Mouse (Mus musculus): Measurements from ENCODE around the gene Vsig10l. TPM values are rescaled to one million over a fixed set of nuclear protein-coding genes. Genes with fewer than 3 reads are reported as not detected.
A peak's percentile ranks its signal among the peaks of the same experiment; 100 is the strongest.

The Vsig10l gene
- polyA plus RNA-seq, 1 experiment = 9.4 TPM

DNA sequence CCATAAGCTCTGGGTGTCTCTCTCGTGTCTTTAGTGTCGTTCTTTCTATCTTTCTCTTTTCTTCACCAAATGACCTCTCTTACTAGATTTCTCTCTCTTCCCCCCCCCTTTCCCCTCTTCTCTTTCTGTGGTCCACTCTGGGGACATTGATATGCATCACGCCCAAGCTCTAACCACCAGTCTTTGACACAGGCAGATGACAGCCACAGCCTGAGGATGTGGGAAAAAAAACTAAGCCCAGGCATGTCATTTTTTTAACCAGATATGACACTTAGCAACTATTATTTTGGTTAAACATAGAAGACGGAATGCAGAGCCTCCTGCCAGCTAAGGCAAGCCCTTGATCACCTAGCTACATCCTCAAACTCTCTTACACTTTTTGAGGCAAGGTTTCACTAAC is 24.3 kb upstream of the Vsig10l start:
- H3K9me3 ChIP-seq = no peaks in the 10 kb centered on the region
- H3K4me1 ChIP-seq = peaks cover 88% of the 10 kb centered on the region
- H3K4me3 ChIP-seq (replicated peaks) = peak overlapping the region; percentile 76
- no peaks in the 10 kb centered on the region for H3K36me3 ChIP-seq (replicated peaks; ENCODE audit: low read length)
- TF ChIP-seq FLI1 (IDR thresholded peaks at IDR 0.05; ENCODE audit: low read length) (no peak), GATA1 (IDR thresholded peaks at IDR 0.05; ENCODE audit: borderline replicate concordance, low read length) (no peak)
- H3K27me3 ChIP-seq (replicated peaks) = no peaks in the 10 kb centered on the region

DNA sequence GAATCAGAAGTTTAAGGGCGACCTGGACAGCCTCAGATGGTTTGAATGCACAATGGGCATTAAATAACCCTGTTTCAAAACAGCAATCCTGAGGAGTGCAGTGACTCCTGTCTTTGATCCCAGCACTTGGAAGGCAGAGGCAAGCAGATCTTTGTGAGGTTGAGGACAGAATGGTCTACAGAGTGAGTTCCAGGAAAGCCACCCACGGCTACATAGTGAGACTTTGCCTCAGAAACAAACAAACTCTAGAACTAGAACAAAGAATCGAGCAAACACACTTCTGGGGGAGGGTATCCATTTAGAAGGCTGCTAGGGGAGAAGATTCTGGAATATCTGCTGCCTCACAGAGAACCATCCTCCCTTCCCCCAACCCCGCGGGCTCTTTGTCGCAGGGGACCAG is 22.5 kb upstream of the Vsig10l start, which contains the start of gene Cldnd2:
Cldnd2 (plus strand) TSS at position 301 of the 400 bp plus-strand sequence.
- TF ChIP-seq FLI1 (IDR thresholded peaks at IDR 0.05; ENCODE audit: low read length) = no peak
- TF ChIP-seq GATA1 (IDR thresholded peaks at IDR 0.05; ENCODE audit: borderline replicate concordance, low read length) = no peak
- no peaks in the 10 kb centered on the region for H3K27me3 ChIP-seq (replicated peaks)
- peaks cover 92% of the 10 kb centered on the region for H3K4me1 ChIP-seq
- H3K9me3 ChIP-seq = no peaks in the 10 kb centered on the region
- H3K36me3 ChIP-seq (replicated peaks; ENCODE audit: low read length) = no peaks in the 10 kb centered on the region
- H3K4me3 ChIP-seq (replicated peaks) = peak within 1 kb of the TSS; percentile 74

DNA sequence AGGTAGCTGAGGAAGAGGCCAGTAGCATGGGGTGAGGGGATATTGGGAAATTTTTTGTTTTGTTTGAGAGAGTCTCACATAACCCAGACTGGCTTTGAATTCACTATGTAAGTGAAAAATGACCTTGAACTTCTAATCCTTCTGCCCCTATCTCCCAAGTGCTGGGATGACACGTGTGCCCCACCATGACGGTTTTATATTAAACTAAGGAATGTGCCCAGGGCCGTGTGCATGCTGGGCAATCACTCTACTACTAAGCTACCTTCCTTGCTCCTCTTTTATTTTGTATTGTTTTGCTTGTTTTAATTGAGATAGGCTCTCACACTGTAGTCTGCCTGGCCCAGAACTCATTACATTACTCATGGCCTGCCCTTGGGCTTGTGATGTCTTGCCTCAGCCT is 21.9 kb upstream of the Vsig10l start:
- Histone ChIP-seq H3K36me3 (replicated peaks; ENCODE audit: low read length) (peaks cover 6% of the 10 kb centered on the region), H3K4me1 (peaks cover 92% of the 10 kb centered on the region), H3K4me3 (replicated peaks) (peak overlapping the region; percentile 74), H3K9me3 (no peaks in the 10 kb centered on the region), H3K27me3 (replicated peaks) (no peaks in the 10 kb centered on the region)
- TF ChIP-seq FLI1 (IDR thresholded peaks at IDR 0.05; ENCODE audit: low read length) (no peak), GATA1 (IDR thresholded peaks at IDR 0.05; ENCODE audit: borderline replicate concordance, low read length) (no peak)

DNA sequence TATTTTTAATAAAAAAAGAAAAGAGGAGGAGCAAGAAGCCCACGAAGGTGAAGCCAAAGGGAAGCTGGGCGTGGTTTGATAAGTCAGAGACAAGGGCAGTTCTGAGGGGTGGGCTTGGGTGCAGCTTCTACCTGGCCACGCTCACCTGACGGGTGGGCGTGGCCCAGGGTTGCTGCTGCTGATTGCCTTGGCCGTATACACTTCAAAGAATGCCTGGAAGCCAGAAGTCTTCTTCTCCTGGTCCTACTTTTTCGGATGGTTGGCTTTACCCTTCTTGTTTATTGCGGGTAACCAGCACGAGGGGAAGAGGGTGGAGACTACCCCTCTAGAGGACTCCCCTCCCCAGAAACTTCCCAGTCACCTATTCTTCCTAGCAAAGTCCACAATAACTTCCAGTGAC is 20.3 kb upstream of the Vsig10l start:
- Histone ChIP-seq H3K27me3 (replicated peaks) (no peaks in the 10 kb centered on the region), H3K9me3 (no peaks in the 10 kb centered on the region), H3K4me1 (peaks cover 92% of the 10 kb centered on the region), H3K4me3 (replicated peaks) (peak overlapping the region; percentile 92), H3K36me3 (replicated peaks; ENCODE audit: low read length) (peaks cover 21% of the 10 kb centered on the region)
- no peak; the same call in 2 of the 3 replicates for TF ChIP-seq GATA1 (IDR thresholded peaks at IDR 0.05; ENCODE audit: borderline replicate concordance, low read length)
- TF ChIP-seq FLI1 (IDR thresholded peaks at IDR 0.05; ENCODE audit: low read length) = no peak

DNA sequence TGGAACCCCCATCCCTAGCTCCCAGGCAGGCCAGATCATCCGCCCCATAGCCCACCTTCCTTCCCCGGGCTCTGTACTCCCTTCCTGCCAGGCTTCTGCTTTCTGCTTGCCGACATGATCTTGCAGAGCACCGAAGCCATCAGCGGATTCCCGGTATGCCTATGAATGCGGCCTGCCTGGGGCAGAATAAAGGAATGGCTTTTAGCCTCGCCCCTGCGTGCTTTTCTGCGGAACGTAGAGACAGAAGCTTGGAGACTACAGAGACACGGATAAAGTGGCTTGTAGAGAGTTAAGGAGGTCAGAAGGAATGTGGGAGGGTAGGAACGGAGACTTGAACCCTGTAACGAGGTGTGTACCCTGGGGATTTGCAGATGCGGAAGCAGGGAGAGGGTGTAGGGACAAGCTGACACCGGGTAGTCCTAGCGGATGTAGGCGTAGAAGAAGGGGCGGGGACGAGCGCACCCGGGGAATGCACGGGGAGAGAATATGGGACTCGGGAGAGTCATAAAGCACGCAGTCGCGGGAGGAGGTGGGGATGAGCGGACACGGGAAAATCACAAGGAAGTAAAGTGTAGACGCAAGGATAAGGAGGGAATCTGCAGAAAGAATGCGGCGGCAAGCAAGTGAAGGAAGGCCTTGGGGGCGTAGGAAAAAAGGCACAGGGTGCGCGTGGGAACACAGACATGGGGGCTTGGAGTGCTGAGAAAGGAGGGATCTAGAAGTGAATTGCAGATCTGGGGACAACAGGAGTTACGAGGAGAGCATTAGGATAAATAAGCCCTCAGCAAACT is 19.6 kb upstream of the Vsig10l start:
- TF ChIP-seq GATA1 (IDR thresholded peaks at IDR 0.05; ENCODE audit: borderline replicate concordance, low read length) (no peak), FLI1 (IDR thresholded peaks at IDR 0.05; ENCODE audit: low read length) (no peak)
- no peaks in the 10 kb centered on the region for H3K27me3 ChIP-seq (replicated peaks)
- peak overlapping the region; percentile 92 for H3K4me3 ChIP-seq (replicated peaks)
- no peaks in the 10 kb centered on the region for H3K9me3 ChIP-seq
- peaks cover 92% of the 10 kb centered on the region for H3K4me1 ChIP-seq
- peaks cover 27% of the 10 kb centered on the region for H3K36me3 ChIP-seq (replicated peaks; ENCODE audit: low read length)

DNA sequence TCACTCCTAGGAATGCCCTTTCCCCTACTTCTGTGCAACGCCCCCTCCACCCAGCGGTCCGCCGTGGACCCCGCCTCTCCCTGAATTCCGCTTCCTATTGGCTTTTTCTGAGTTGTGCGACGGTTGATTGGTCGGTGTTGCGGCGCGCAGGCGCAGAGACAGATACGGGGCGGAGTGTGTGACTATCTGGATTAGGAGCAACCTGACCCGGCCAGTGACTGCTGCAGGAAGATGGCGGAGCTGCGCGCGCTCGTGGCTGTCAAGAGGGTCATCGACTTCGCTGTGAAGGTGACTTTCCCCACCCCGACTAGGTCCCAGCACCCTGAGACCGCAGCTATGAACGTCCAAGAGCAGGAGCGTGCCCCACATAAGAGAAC is 19.0 kb upstream of the Vsig10l start, which contains the start of the genes Etfb and Gm45233:
Etfb (plus strand) TSS at position 167 of the 377 bp plus-strand sequence.
Gm45233 (plus strand) TSS at position 212 of the 377 bp plus-strand sequence.
- no peaks in the 10 kb centered on the region for H3K27me3 ChIP-seq (replicated peaks)
- peaks cover 33% of the 10 kb centered on the region for H3K36me3 ChIP-seq (replicated peaks; ENCODE audit: low read length)
- H3K9me3 ChIP-seq = no peaks in the 10 kb centered on the region
- no peak for TF ChIP-seq FLI1 (IDR thresholded peaks at IDR 0.05; ENCODE audit: low read length)
- 0 out of 3 replicates have a peak, but pooled peaks have one; percentile 32 for TF ChIP-seq GATA1 (IDR thresholded peaks at IDR 0.05; ENCODE audit: borderline replicate concordance, low read length)
- peak within 1 kb of the TSS; percentile 92 for H3K4me3 ChIP-seq (replicated peaks)
- peaks cover 92% of the 10 kb centered on the region for H3K4me1 ChIP-seq

DNA sequence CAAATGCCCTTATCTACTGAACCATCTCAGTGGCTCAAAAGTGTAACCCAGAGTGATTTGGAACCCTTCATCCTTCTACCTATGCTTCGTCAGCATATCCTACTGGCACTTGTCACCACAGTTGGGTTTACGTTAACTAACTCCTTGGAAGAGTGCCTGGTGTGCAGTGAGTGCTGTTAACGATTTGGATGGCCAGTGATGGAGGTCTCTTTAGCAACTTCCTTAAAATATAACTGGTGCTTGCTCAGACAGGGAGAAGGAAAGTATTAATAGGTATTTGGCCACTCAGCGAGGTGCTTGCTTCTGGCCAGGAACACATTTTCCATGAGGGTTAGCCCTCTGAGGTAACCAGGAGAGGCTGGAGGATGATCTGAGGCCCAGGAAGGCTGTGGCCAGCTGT is 15.2 kb upstream of the Vsig10l start:
- no peaks in the 10 kb centered on the region for H3K27me3 ChIP-seq (replicated peaks)
- peaks cover 89% of the 10 kb centered on the region for H3K4me1 ChIP-seq
- TF ChIP-seq GATA1 (IDR thresholded peaks at IDR 0.05; ENCODE audit: borderline replicate concordance, low read length) (no peak), FLI1 (IDR thresholded peaks at IDR 0.05; ENCODE audit: low read length) (no peak)
- no peaks in the 10 kb centered on the region for H3K9me3 ChIP-seq
- peaks cover 69% of the 10 kb centered on the region for H3K36me3 ChIP-seq (replicated peaks; ENCODE audit: low read length)
- H3K4me3 ChIP-seq (replicated peaks) = no peak overlapping the region

DNA sequence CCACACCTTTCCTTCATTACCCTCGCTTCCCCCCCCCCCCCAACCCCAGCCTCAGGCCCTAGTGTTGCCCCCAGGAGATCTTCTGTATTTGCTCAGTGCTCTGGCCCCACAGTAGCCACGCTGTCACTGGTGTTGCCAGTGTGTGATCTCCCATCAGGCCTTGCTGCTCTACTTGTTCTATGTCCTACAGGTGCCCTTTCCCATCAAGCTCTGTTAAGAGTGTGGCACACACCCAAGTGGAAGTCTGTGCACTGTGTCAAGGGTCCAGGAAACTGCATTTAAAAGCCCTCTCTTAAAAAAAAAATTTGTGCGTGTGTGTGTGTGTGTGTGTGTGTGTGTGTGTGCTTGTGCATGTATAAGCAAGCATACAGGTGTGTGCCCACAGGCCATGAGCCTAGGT is 14.7 kb upstream of the Vsig10l start:
- Histone ChIP-seq H3K4me1 (peaks cover 90% of the 10 kb centered on the region), H3K9me3 (no peaks in the 10 kb centered on the region), H3K36me3 (replicated peaks; ENCODE audit: low read length) (peaks cover 73% of the 10 kb centered on the region), H3K4me3 (replicated peaks) (peak overlapping the region; percentile 59), H3K27me3 (replicated peaks) (no peaks in the 10 kb centered on the region)
- TF ChIP-seq FLI1 (IDR thresholded peaks at IDR 0.05; ENCODE audit: low read length) = no peak
- TF ChIP-seq GATA1 (IDR thresholded peaks at IDR 0.05; ENCODE audit: borderline replicate concordance, low read length) = no peak

DNA sequence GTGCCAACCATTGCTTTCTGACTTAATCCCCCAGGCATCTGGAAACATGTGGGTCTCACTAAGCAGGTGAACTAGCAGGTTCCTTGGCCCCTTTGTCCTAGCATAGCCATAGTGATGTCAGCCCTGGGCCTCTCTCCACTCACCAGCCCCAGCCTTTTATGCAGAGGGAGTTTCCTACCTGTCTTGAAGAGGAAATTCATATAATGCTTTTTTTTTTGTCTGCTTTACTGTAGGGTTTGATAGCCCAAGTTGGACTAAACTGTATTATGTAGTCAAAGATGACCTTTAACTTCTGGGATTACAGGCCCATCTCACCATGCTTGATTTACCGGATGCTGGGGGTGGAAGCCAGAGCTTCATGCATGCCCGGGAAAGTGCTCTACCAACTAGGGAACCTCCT is 13.1 kb upstream of the Vsig10l start:
- TF ChIP-seq GATA1 (IDR thresholded peaks at IDR 0.05; ENCODE audit: borderline replicate concordance, low read length) = no peak
- TF ChIP-seq FLI1 (IDR thresholded peaks at IDR 0.05; ENCODE audit: low read length) = no peak
- no peaks in the 10 kb centered on the region for H3K9me3 ChIP-seq
- H3K4me1 ChIP-seq = peaks cover 87% of the 10 kb centered on the region
- H3K36me3 ChIP-seq (replicated peaks; ENCODE audit: low read length) = peaks cover 89% of the 10 kb centered on the region
- no peaks in the 10 kb centered on the region for H3K27me3 ChIP-seq (replicated peaks)
- H3K4me3 ChIP-seq (replicated peaks) = no peak overlapping the region

DNA sequence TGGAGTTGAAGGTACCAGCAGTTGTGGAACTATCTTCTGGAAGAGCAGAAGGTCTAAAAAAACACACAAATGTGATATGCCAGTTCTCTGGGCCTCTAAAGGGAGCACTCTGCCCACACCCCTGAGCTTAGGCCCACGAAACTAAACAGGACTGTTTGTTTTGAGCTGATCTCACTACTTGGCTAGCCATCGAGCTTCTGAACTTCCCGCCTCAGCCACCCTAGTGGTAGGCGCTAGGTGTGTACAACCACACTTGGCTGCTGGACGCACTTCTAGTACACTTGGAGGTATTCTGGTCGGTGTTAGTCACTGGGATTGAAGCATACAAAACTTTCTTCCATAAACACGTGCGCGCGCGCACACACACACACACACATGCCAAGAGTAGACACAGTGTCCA is 11.2 kb upstream of the Vsig10l start:
- Histone ChIP-seq H3K4me3 (replicated peaks) (no peak overlapping the region), H3K9me3 (no peaks in the 10 kb centered on the region), H3K27me3 (replicated peaks) (no peaks in the 10 kb centered on the region), H3K36me3 (replicated peaks; ENCODE audit: low read length) (peaks cover 96% of the 10 kb centered on the region), H3K4me1 (peaks cover 68% of the 10 kb centered on the region)
- TF ChIP-seq FLI1 (IDR thresholded peaks at IDR 0.05; ENCODE audit: low read length) = no peak
- no peak for TF ChIP-seq GATA1 (IDR thresholded peaks at IDR 0.05; ENCODE audit: borderline replicate concordance, low read length)

All from megakaryocyte, embryonic 14.5 days (primary cell).